Mouse (Mus musculus) embryo, embryonic 11 days (tissue): ENCODE results near the gene Hip1r.
"Not testable (repeated sequence)": the region's sequence is repeated elsewhere in the genome, so short reads cannot be mapped to it uniquely, and the experiment has no call there.

Source experiments
- DNase-seq: peaks from one replicate; pipeline ENCODE4 v3.0.0-alpha.2; 2015

Gene Hip1r

GRCm38 (mm10) chr5:124041097-124041496 lies 67.7 kb downstream of the Hip1r start:
- no peak for DNase-seq

- DNase-seq: peak; percentile 74
Measured at GRCm38 (mm10) chr5:124043212-124043978, 70.0 kb downstream of the Hip1r start.

GRCm38 (mm10) chr5:124043999-124044398 lies 70.6 kb downstream of the Hip1r start:
- no peak for DNase-seq

- no peak for DNase-seq
Measured at GRCm38 (mm10) chr5:124045453-124046010, 72.1 kb downstream of the Hip1r start.

- no peak for DNase-seq
Measured at GRCm38 (mm10) chr5:124046741-124047401, 73.4 kb downstream of the Hip1r start.

GRCm38 (mm10) chr5:124049249-124050045 lies 76.0 kb downstream of the Hip1r start:
- DNase-seq: no peak

GRCm38 (mm10) chr5:124050095-124051050 lies 76.9 kb downstream of the Hip1r start:
- peak; percentile 26 for DNase-seq

- no peak for DNase-seq
Measured at GRCm38 (mm10) chr5:124051899-124052491, 78.6 kb downstream of the Hip1r start.

- DNase-seq: not testable (repeated sequence)
Measured at GRCm38 (mm10) chr5:124052641-124053040, 79.2 kb downstream of the Hip1r start.
